In the genomic region with DNA sequence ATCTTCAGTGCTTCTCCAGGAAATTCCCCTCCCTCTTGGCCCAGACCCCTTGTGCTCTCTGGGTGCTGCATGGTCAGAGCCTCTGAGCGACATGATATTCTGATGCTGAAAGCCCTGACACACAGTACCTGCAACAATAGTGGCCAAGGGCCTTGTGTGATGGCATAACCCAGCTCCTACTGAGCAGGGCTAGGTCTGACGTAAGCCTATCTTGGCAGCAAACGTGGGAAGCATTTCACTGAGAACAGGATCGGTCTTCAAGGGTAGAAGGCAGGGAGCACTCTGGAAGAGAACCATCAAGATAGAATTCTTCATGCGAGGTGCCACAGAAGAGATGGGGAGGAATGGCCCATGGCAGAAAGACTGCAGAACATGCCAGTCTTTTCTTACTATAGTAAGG, we compare ENCODE assay signal across 8 mouse cellular contexts. TPM values are rescaled to one million over a fixed set of nuclear protein-coding genes. Genes with fewer than 3 reads are reported as not detected.
DNase-seq lines count a peak whose midpoint lies in the region; ATAC-seq and TF ChIP-seq lines count a peak whose summit lies in the region.

A gene (minus strand): TSS at position 101 of the 400 bp plus-strand sequence.

- DNase-seq in kidney, postnatal 0 days (ENCODE audit: low spot score): no peak
- no peak for DNase-seq in kidney, postnatal 14 days
- DNase-seq in adrenal gland, postnatal 4 days (ENCODE audit: low spot score in 2 of 2): no peak
- DNase-seq in gonadal fat pad, adult 2 months (ENCODE audit: low read depth): no peak
- no peak for DNase-seq in midbrain, embryonic 10.5 days (ENCODE audit: low spot score)
- DNase-seq in embryo, embryonic 11 days: no peak
- no peak for DNase-seq in T-cell, adult 2 months (ENCODE audit: low spot score)

- no peak within 1 kb of the TSS for H3K4me3 ChIP-seq in kidney, postnatal 0 days (replicated peaks; ENCODE audit: low read depth, low read length)
- H3K4me3 ChIP-seq in intestine, embryonic 16.5 days (ENCODE audit: low read length): no peak within 1 kb of the TSS
- H3K4me3 ChIP-seq in midbrain, embryonic 10.5 days: no peak within 1 kb of the TSS; the same call in 1 of the 2 replicates

- H3K27ac ChIP-seq in kidney, postnatal 0 days: no peak within 1 kb of the TSS
- no peak within 1 kb of the TSS for H3K27ac ChIP-seq in intestine, embryonic 16.5 days (ENCODE audit: low read length)
- no peak within 1 kb of the TSS for H3K27ac ChIP-seq in midbrain, embryonic 10.5 days (replicated peaks)

- H3K4me2 ChIP-seq in kidney, postnatal 0 days (ENCODE audit: low read length): no peak within 1 kb of the TSS
- no peak within 1 kb of the TSS for H3K4me2 ChIP-seq in intestine, embryonic 16.5 days (ENCODE audit: low read depth, low read length)

- WGBS in kidney, postnatal 0 days: 84% methylated on average over 5 of the region's 5 CpGs
- WGBS in intestine, embryonic 16.5 days: 81% methylated on average over 5 of the region's 5 CpGs
- WGBS in midbrain, embryonic 10.5 days: 89% methylated on average over 5 of the region's 5 CpGs

- H3K9ac ChIP-seq in kidney, postnatal 0 days (ENCODE audit: low read depth, low read length): no peak within 1 kb of the TSS
- no peak within 1 kb of the TSS for H3K9ac ChIP-seq in intestine, embryonic 16.5 days (ENCODE audit: low read depth, low read length)

- 0 out of 2 replicates have a peak, but pooled peaks cover 6% of the 10 kb centered on the region for H3K4me1 ChIP-seq in kidney, postnatal 0 days (replicated peaks; ENCODE audit: insufficient read depth, low read length)
- peaks cover 9% of the 10 kb centered on the region for H3K4me1 ChIP-seq in intestine, embryonic 16.5 days (ENCODE audit: control insufficient read depth, insufficient read depth, low read length)
- H3K4me1 ChIP-seq in midbrain, embryonic 10.5 days: peaks cover 53% of the 10 kb centered on the region

- H3K27me3 ChIP-seq in kidney, postnatal 0 days (ENCODE audit: insufficient read depth, low read length): peaks cover 29% of the 10 kb centered on the region
- peaks cover 49% of the 10 kb centered on the region for H3K27me3 ChIP-seq in intestine, embryonic 16.5 days (replicated peaks; ENCODE audit: control insufficient read depth, insufficient read depth, low read length)
- H3K27me3 ChIP-seq in midbrain, embryonic 10.5 days (ENCODE audit: low read depth, poor library complexity, severe bottlenecking): peaks cover 49% of the 10 kb centered on the region

- H3K36me3 ChIP-seq in kidney, postnatal 0 days (ENCODE audit: insufficient read depth, low read length): no peaks in the 10 kb centered on the region
- no peaks in the 10 kb centered on the region for H3K36me3 ChIP-seq in intestine, embryonic 16.5 days (ENCODE audit: control insufficient read depth, insufficient read depth, low read length)
- no peaks in the 10 kb centered on the region for H3K36me3 ChIP-seq in midbrain, embryonic 10.5 days

- TF ChIP-seq CTCF in kidney, postnatal 0 days (IDR thresholded peaks at IDR 0.05; ENCODE audit: low read depth): no peak

- no peak for ATAC-seq in kidney, postnatal 0 days (replicated peaks; ENCODE audit: low FRiP score, low read depth)
- ATAC-seq in intestine, embryonic 16.5 days: no peak

- H3K9me3 ChIP-seq in kidney, postnatal 0 days (replicated peaks; ENCODE audit: low read length): no peaks in the 10 kb centered on the region
- H3K9me3 ChIP-seq in intestine, embryonic 16.5 days (ENCODE audit: control insufficient read depth, low read length): no peaks in the 10 kb centered on the region
- H3K9me3 ChIP-seq in midbrain, embryonic 10.5 days (replicated peaks): no peaks in the 10 kb centered on the region

RNA-seq across cellular contexts. Expression of the gene that starts here (rescaled TPM):
- 49.5 and 52.5 TPM in 2 replicates for polyA plus RNA-seq in kidney, postnatal 0 days (2015; fragmentation: Nextera tagmentation; extraction: Ambion mirVana)
- total RNA-seq in adrenal gland, postnatal 4 days (2021): 10 to 100 TPM; 48.6 to 50.3 TPM
- 39.8 and 46.3 TPM in 2 replicates for polyA plus RNA-seq in gonadal fat pad, adult 2 months (2012; rRNA removed)
- polyA plus RNA-seq in intestine, embryonic 16.5 days (2015; fragmentation: Nextera tagmentation; extraction: Ambion mirVana): 52.7 and 54.9 TPM in 2 replicates
- 41.7 and 47.2 TPM in 2 replicates for polyA plus RNA-seq in midbrain, embryonic 10.5 days (2016; fragmentation: Nextera tagmentation; extraction: Ambion mirVana)
